In the genomic region with DNA sequence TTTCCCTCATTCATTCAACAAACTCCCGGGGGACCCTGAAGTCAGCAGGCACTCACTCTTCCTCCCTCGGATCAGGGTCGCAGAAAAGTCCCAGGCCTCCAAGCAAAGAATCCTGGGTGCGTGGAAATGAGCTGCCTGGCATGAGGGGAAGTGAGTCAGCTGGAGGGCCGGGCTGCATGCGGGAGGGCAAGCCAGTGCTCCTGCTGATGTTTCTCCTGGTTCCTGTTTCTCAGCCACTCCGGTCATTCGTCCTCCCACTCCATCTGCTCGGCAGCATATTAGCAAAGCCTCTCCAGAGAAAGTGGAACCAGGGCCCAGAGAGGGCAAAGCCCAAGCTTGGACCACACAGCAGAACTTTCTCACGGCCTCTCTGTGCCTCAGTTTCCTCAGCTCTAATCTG, we compare ENCODE assay signal across 19 mouse cellular contexts. TPM values are rescaled to one million over a fixed set of nuclear protein-coding genes. Genes with fewer than 3 reads are reported as not detected.
DNase-seq lines count a peak whose midpoint lies in the region; ATAC-seq and TF ChIP-seq lines count a peak whose summit lies in the region.
"Had no signal": no experiment of that assay in that cellular context is flagged by ENCODE, and none has a peak within 500 bp of the region (broad histone marks: within the 10 kb centered on the region; RNA-seq: fewer than 3 reads in every experiment).

No protein-coding gene starts in this region.

- H3K9ac ChIP-seq in embryonic facial prominence, embryonic 13.5 days: 0 out of 2 replicates have a peak overlapping the region, but pooled peaks have one; percentile 41
- peak overlapping the region; percentile 0; the same call in 1 of the 2 replicates for H3K9ac ChIP-seq in lung, embryonic 16.5 days (ENCODE audit: low read length)
- peak overlapping the region; percentile 37; the same call in 1 of the 2 replicates for H3K9ac ChIP-seq in embryonic facial prominence, embryonic 14.5 days (ENCODE audit: low read depth, low read length)
- no peak overlapping the region for H3K9ac ChIP-seq in midbrain, postnatal 0 days (replicated peaks; ENCODE audit: low read length, poor library complexity, severe bottlenecking)
- H3K9ac ChIP-seq: liver, embryonic 12.5 days had no signal

- H3K36me3 ChIP-seq in embryonic facial prominence, embryonic 13.5 days: peaks cover 8% of the 10 kb centered on the region
- peaks cover 13% of the 10 kb centered on the region for H3K36me3 ChIP-seq in embryonic facial prominence, embryonic 10.5 days (replicated peaks)
- peaks cover 3% of the 10 kb centered on the region; the same call in 1 of the 2 replicates for H3K36me3 ChIP-seq in lung, embryonic 16.5 days (ENCODE audit: control insufficient read depth, insufficient read depth, low read length)
- H3K36me3 ChIP-seq in embryonic facial prominence, embryonic 14.5 days (ENCODE audit: control insufficient read depth, insufficient read depth, low read length): peaks cover 9% of the 10 kb centered on the region
- H3K36me3 ChIP-seq in myocyte (ENCODE audit: control insufficient read depth, insufficient read depth): no peaks in the 10 kb centered on the region
- peaks cover 8% of the 10 kb centered on the region for H3K36me3 ChIP-seq in midbrain, postnatal 0 days (ENCODE audit: insufficient read depth, low read length)

- no peaks in the 10 kb centered on the region for H3K27me3 ChIP-seq in embryonic facial prominence, embryonic 13.5 days
- H3K27me3 ChIP-seq in embryonic facial prominence, embryonic 10.5 days (replicated peaks; ENCODE audit: low read depth, poor library complexity, severe bottlenecking): peaks cover 17% of the 10 kb centered on the region
- 0 out of 2 replicates have a peak, but pooled peaks cover 3% of the 10 kb centered on the region for H3K27me3 ChIP-seq in lung, embryonic 16.5 days (ENCODE audit: control insufficient read depth, insufficient read depth, low read depth, low read length)
- no peaks in the 10 kb centered on the region for H3K27me3 ChIP-seq in embryonic facial prominence, embryonic 14.5 days (replicated peaks; ENCODE audit: control insufficient read depth, insufficient read depth, low read length)
- no peaks in the 10 kb centered on the region for H3K27me3 ChIP-seq in myocyte (ENCODE audit: control insufficient read depth, insufficient read depth, insufficient read length)
- no peaks in the 10 kb centered on the region for H3K27me3 ChIP-seq in midbrain, postnatal 0 days (ENCODE audit: insufficient read depth, low read length)

- DNase-seq in embryonic facial prominence, embryonic 10.5 days (ENCODE audit: low spot score): no peak
- DNase-seq in lung, postnatal 25 days (ENCODE audit: low spot score): no peak
- DNase-seq in embryonic facial prominence, embryonic 14.5 days (ENCODE audit: low spot score): no peak
- DNase-seq in midbrain, postnatal 0 days (ENCODE audit: low spot score): no peak
- no peak for DNase-seq in cerebellum, postnatal 10 days
- DNase-seq: adrenal gland, postnatal 36 days; B cell, adult 2 months; cerebellum, adult 11 months; heart, postnatal 36 days; kidney, postnatal 25 days; right cerebral cortex, postnatal 25 days; thymus, postnatal 36 days had no signal

- no peak for ATAC-seq in embryonic facial prominence, embryonic 13.5 days (ENCODE audit: insufficient number of reproducible peaks, insufficient read depth, low FRiP score, low TSS enrichment, low read depth)
- no peak for ATAC-seq in lung, embryonic 16.5 days (ENCODE audit: low read depth)
- no peak for ATAC-seq in embryonic facial prominence, embryonic 14.5 days (ENCODE audit: low read depth)
- ATAC-seq in midbrain, postnatal 0 days (ENCODE audit: low FRiP score): no peak
- ATAC-seq: inflammation-experienced regulatory T-cells, adult 6 months; liver, embryonic 12.5 days had no signal

- no peak for TF ChIP-seq CTCF in midbrain, postnatal 0 days (IDR thresholded peaks at IDR 0.05)

- TF ChIP-seq POLR2A in myocyte (IDR thresholded peaks at IDR 0.05; ENCODE audit: insufficient read length, low read depth): peak; percentile 50

- H3K79me2 ChIP-seq in myocyte (ENCODE audit: control insufficient read depth, insufficient read depth): peaks cover 9% of the 10 kb centered on the region

- H3K4me2 ChIP-seq in embryonic facial prominence, embryonic 13.5 days: no peak overlapping the region
- no peak overlapping the region for H3K4me2 ChIP-seq in lung, embryonic 16.5 days (ENCODE audit: low read depth, low read length)
- H3K4me2 ChIP-seq in embryonic facial prominence, embryonic 14.5 days (ENCODE audit: low read depth, low read length): no peak overlapping the region
- peak overlapping the region; percentile 74 for H3K4me2 ChIP-seq in myocyte (ENCODE audit: low read depth)
- H3K4me2 ChIP-seq in midbrain, postnatal 0 days (ENCODE audit: low read depth, low read length, poor library complexity, severe bottlenecking): no peak overlapping the region
- H3K4me2 ChIP-seq: liver, embryonic 12.5 days had no signal

- no peak overlapping the region for H3K27ac ChIP-seq in embryonic facial prominence, embryonic 13.5 days
- H3K27ac ChIP-seq in embryonic facial prominence, embryonic 10.5 days (replicated peaks): no peak overlapping the region
- H3K27ac ChIP-seq in lung, embryonic 16.5 days (ENCODE audit: low read length): no peak overlapping the region
- H3K27ac ChIP-seq in embryonic facial prominence, embryonic 14.5 days (replicated peaks; ENCODE audit: low read depth, low read length): no peak overlapping the region
- no peak overlapping the region for H3K27ac ChIP-seq in midbrain, postnatal 0 days (ENCODE audit: low read depth, low read length)
- H3K27ac ChIP-seq: liver, embryonic 12.5 days had no signal

- 44% methylated on average over 10 of the region's 10 CpGs for WGBS in embryonic facial prominence, embryonic 13.5 days
- 59% methylated on average over 10 of the region's 10 CpGs for WGBS in embryonic facial prominence, embryonic 10.5 days
- 38% methylated on average over 10 of the region's 10 CpGs for whole genome bisulfite sequencing in lung, embryonic 16.5 days
- 42% methylated on average over 10 of the region's 10 CpGs for WGBS in embryonic facial prominence, embryonic 14.5 days
- WGBS in midbrain, postnatal 0 days: 65% methylated on average over 10 of the region's 10 CpGs

- H3K4me1 ChIP-seq in embryonic facial prominence, embryonic 13.5 days: peaks cover 44% of the 10 kb centered on the region
- H3K4me1 ChIP-seq in embryonic facial prominence, embryonic 10.5 days: peaks cover 49% of the 10 kb centered on the region
- H3K4me1 ChIP-seq in lung, embryonic 16.5 days (replicated peaks; ENCODE audit: control insufficient read depth, insufficient read depth, low read length): peaks cover 14% of the 10 kb centered on the region
- H3K4me1 ChIP-seq in embryonic facial prominence, embryonic 14.5 days (ENCODE audit: control insufficient read depth, insufficient read depth, low read length): peaks cover 10% of the 10 kb centered on the region
- H3K4me1 ChIP-seq in midbrain, postnatal 0 days (ENCODE audit: insufficient read depth, low read length): no peaks in the 10 kb centered on the region

- H3ac ChIP-seq in myocyte (ENCODE audit: control insufficient read depth, insufficient read length): no peak overlapping the region

- H3K9me3 ChIP-seq in embryonic facial prominence, embryonic 13.5 days: no peaks in the 10 kb centered on the region
- no peaks in the 10 kb centered on the region for H3K9me3 ChIP-seq in embryonic facial prominence, embryonic 10.5 days
- no peaks in the 10 kb centered on the region for H3K9me3 ChIP-seq in lung, embryonic 16.5 days (ENCODE audit: control insufficient read depth, low read length)
- H3K9me3 ChIP-seq in embryonic facial prominence, embryonic 14.5 days (ENCODE audit: control insufficient read depth, low read length): no peaks in the 10 kb centered on the region
- no peaks in the 10 kb centered on the region for H3K9me3 ChIP-seq in midbrain, postnatal 0 days (ENCODE audit: low read length)
- H3K9me3 ChIP-seq: G1E; liver, embryonic 12.5 days had no signal

- H3K4me3 ChIP-seq in embryonic facial prominence, embryonic 13.5 days: no peak overlapping the region
- H3K4me3 ChIP-seq in embryonic facial prominence, embryonic 10.5 days: no peak overlapping the region
- H3K4me3 ChIP-seq in lung, embryonic 16.5 days (ENCODE audit: low read length): no peak overlapping the region
- H3K4me3 ChIP-seq in embryonic facial prominence, embryonic 14.5 days (ENCODE audit: low read depth, low read length): no peak overlapping the region
- peak overlapping the region; percentile 13 for H3K4me3 ChIP-seq in myocyte
- H3K4me3 ChIP-seq in midbrain, postnatal 0 days (ENCODE audit: low read depth, low read length): no peak overlapping the region
- H3K4me3 ChIP-seq: erythroblast, embryonic 14.5 days; liver, embryonic 12.5 days had no signal

RNA-seq across cellular contexts. Expression of a gene that starts 3.6 kb away (rescaled TPM):
- 1.2 TPM in 2 replicates for polyA plus RNA-seq in embryonic facial prominence, embryonic 13.5 days (2015; fragmentation: Nextera tagmentation; extraction: Ambion mirVana)
- 0.52 and 0.64 TPM in 2 replicates for polyA plus RNA-seq in embryonic facial prominence, embryonic 10.5 days (2016; fragmentation: Nextera tagmentation; extraction: Ambion mirVana)
- 2.6 and 2.8 TPM in 2 replicates for polyA plus RNA-seq in lung, embryonic 16.5 days (2015; fragmentation: Nextera tagmentation; extraction: Ambion mirVana)
- 1.8 and 1.9 TPM in 2 replicates for polyA plus RNA-seq in embryonic facial prominence, embryonic 14.5 days (2014; fragmentation: Nextera tagmentation; extraction: Ambion mirVana)
- polyA plus RNA-seq in myocyte (2012; fragmentation: generic; extraction: Trizol): 2.6 TPM
- 0.11 and 0.14 TPM in 2 replicates for total RNA-seq in midbrain, postnatal 0 days (2014; rRNA removed)
- 0.11 TPM in 1 of 2 replicates, not detected in the other for polyA plus RNA-seq in midbrain, postnatal 0 days (2015; fragmentation: Nextera tagmentation; extraction: Ambion mirVana)

RNA-seq across cellular contexts. Expression of a gene that starts 14.0 kb away (rescaled TPM):
- polyA plus RNA-seq in embryonic facial prominence, embryonic 13.5 days (2015; fragmentation: Nextera tagmentation; extraction: Ambion mirVana): 104 and 111 TPM in 2 replicates
- polyA plus RNA-seq in embryonic facial prominence, embryonic 10.5 days (2016; fragmentation: Nextera tagmentation; extraction: Ambion mirVana): 121 and 126 TPM in 2 replicates
- polyA plus RNA-seq in lung, embryonic 16.5 days (2015; fragmentation: Nextera tagmentation; extraction: Ambion mirVana): 116 and 118 TPM in 2 replicates
- 164 and 189 TPM in 2 replicates for polyA plus RNA-seq in embryonic facial prominence, embryonic 14.5 days (2014; fragmentation: Nextera tagmentation; extraction: Ambion mirVana)
- 336 TPM for polyA plus RNA-seq in myocyte (2012; fragmentation: generic; extraction: Trizol)
- 1,835 and 1,985 TPM in 2 replicates for total RNA-seq in midbrain, postnatal 0 days (2014; rRNA removed)
- polyA plus RNA-seq in midbrain, postnatal 0 days (2015; fragmentation: Nextera tagmentation; extraction: Ambion mirVana): 467 and 471 TPM in 2 replicates

RNA-seq across cellular contexts. Expression of a gene that starts 18.3 kb away (rescaled TPM):
- 19.9 and 32.0 TPM in 2 replicates for polyA plus RNA-seq in embryonic facial prominence, embryonic 13.5 days (2015; fragmentation: Nextera tagmentation; extraction: Ambion mirVana)
- polyA plus RNA-seq in embryonic facial prominence, embryonic 10.5 days (2016; fragmentation: Nextera tagmentation; extraction: Ambion mirVana): 14.7 and 20.3 TPM in 2 replicates
- polyA plus RNA-seq in lung, embryonic 16.5 days (2015; fragmentation: Nextera tagmentation; extraction: Ambion mirVana): 12.9 and 13.0 TPM in 2 replicates
- polyA plus RNA-seq in embryonic facial prominence, embryonic 14.5 days (2014; fragmentation: Nextera tagmentation; extraction: Ambion mirVana): 27.0 and 29.1 TPM in 2 replicates
- polyA plus RNA-seq in myocyte (2012; fragmentation: generic; extraction: Trizol): 3.8 TPM
- total RNA-seq in midbrain, postnatal 0 days (2014; rRNA removed): 1.9 and 5.2 TPM in 2 replicates
- 12.3 and 15.9 TPM in 2 replicates for polyA plus RNA-seq in midbrain, postnatal 0 days (2015; fragmentation: Nextera tagmentation; extraction: Ambion mirVana)
- total RNA-seq: G1E had no signal
- polyA plus RNA-seq: erythroblast, embryonic 14.5 days; G1E; inflammation-experienced regulatory T-cells, adult 6 months had no signal

RNA-seq across cellular contexts. Expression of a gene that starts 34.6 kb away (rescaled TPM):
- polyA plus RNA-seq in embryonic facial prominence, embryonic 13.5 days (2015; fragmentation: Nextera tagmentation; extraction: Ambion mirVana): 10.5 and 10.9 TPM in 2 replicates
- polyA plus RNA-seq in embryonic facial prominence, embryonic 10.5 days (2016; fragmentation: Nextera tagmentation; extraction: Ambion mirVana): 2.9 and 4.6 TPM in 2 replicates
- 5.1 and 5.5 TPM in 2 replicates for polyA plus RNA-seq in lung, embryonic 16.5 days (2015; fragmentation: Nextera tagmentation; extraction: Ambion mirVana)
- polyA plus RNA-seq in embryonic facial prominence, embryonic 14.5 days (2014; fragmentation: Nextera tagmentation; extraction: Ambion mirVana): 20.9 and 21.9 TPM in 2 replicates
- 44.4 TPM for polyA plus RNA-seq in myocyte (2012; fragmentation: generic; extraction: Trizol)
- total RNA-seq in midbrain, postnatal 0 days (2014; rRNA removed): 155 and 174 TPM in 2 replicates
- polyA plus RNA-seq in midbrain, postnatal 0 days (2015; fragmentation: Nextera tagmentation; extraction: Ambion mirVana): 180 and 187 TPM in 2 replicates
- polyA plus RNA-seq: erythroblast, embryonic 14.5 days; G1E; inflammation-experienced regulatory T-cells, adult 6 months had no signal

RNA-seq across cellular contexts. Expression of a gene that starts 34.8 kb away (rescaled TPM):
- 4.9 TPM in 2 replicates for polyA plus RNA-seq in embryonic facial prominence, embryonic 13.5 days (2015; fragmentation: Nextera tagmentation; extraction: Ambion mirVana)
- polyA plus RNA-seq in embryonic facial prominence, embryonic 10.5 days (2016; fragmentation: Nextera tagmentation; extraction: Ambion mirVana): 5.5 and 6.0 TPM in 2 replicates
- polyA plus RNA-seq in lung, embryonic 16.5 days (2015; fragmentation: Nextera tagmentation; extraction: Ambion mirVana): 2.1 and 2.2 TPM in 2 replicates
- 7.2 and 7.6 TPM in 2 replicates for polyA plus RNA-seq in embryonic facial prominence, embryonic 14.5 days (2014; fragmentation: Nextera tagmentation; extraction: Ambion mirVana)
- 10.0 TPM for polyA plus RNA-seq in myocyte (2012; fragmentation: generic; extraction: Trizol)
- total RNA-seq in midbrain, postnatal 0 days (2014; rRNA removed): 86.0 and 107 TPM in 2 replicates
- 7.5 and 7.7 TPM in 2 replicates for polyA plus RNA-seq in midbrain, postnatal 0 days (2015; fragmentation: Nextera tagmentation; extraction: Ambion mirVana)
- polyA plus RNA-seq: inflammation-experienced regulatory T-cells, adult 6 months had no signal
